Mouse (Mus musculus) liver, embryonic 11.5 days (tissue): ENCODE data around the gene Adgrf1. TPM values are rescaled to one million over a fixed set of nuclear protein-coding genes. Genes with fewer than 3 reads are reported as not detected.
A peak's percentile ranks its signal among the peaks of the same experiment; 100 is the strongest.

Experiments
- ATAC-seq: fragments of 200-750 bp; cut with Nextera tagmentation; replicated peaks from 2 replicates; pipeline ENCODE4 v1.8.0; 2017; ENCODE audit warnings: moderate number of reproducible peaks, mild to moderate bottlenecking, moderate TSS enrichment, moderate library complexity; ENCODE audit not compliant: low FRiP score
- DNase-seq: peaks from one replicate; pipeline ENCODE4 v3.0.0-alpha.2; 2017; ENCODE audit warnings: low spot score
- H3K27ac ChIP-seq: fragments of 300-500 bp; sonication (generic); 2 replicates; pipeline ENCODE4 v1.5.1; 2014; ENCODE audit warnings: mild to moderate bottlenecking, low read depth, low read length, control low read depth
- H3K27me3 ChIP-seq: fragments of 300-500 bp; sonication (generic); replicated peaks from 2 replicates; pipeline ENCODE4 v1.6.1; 2014; ENCODE audit warnings: low read length, mixed read lengths; ENCODE audit not compliant: control insufficient read depth, insufficient read depth
- H3K36me3 ChIP-seq: fragments of 300-500 bp; sonication (generic); 2 replicates; pipeline ENCODE4 v1.6.1; 2014; ENCODE audit warnings: mild to moderate bottlenecking, low read length, moderate library complexity, mixed read lengths; ENCODE audit not compliant: control insufficient read depth, insufficient read depth
- H3K4me1 ChIP-seq: fragments of 300-500 bp; sonication (generic); replicated peaks from 2 replicates; pipeline ENCODE4 v1.6.1; 2014; ENCODE audit warnings: low read length, mixed read lengths; ENCODE audit not compliant: control insufficient read depth, insufficient read depth
- H3K4me2 ChIP-seq: fragments of 300-500 bp; sonication (generic); 2 replicates; pipeline ENCODE4 v1.6.1; 2014; ENCODE audit warnings: mild to moderate bottlenecking, control low read depth, moderate library complexity
- H3K4me3 ChIP-seq: fragments of 300-500 bp; sonication (generic); 2 replicates; pipeline ENCODE4 v1.5.1; 2014; ENCODE audit warnings: low read depth, low read length, control low read depth
- H3K9ac ChIP-seq: fragments of 300-500 bp; sonication (generic); 2 replicates; pipeline ENCODE4 v1.6.1; 2014; ENCODE audit warnings: low read depth, low read length, control low read depth
- H3K9me3 ChIP-seq: fragments of 300-500 bp; sonication (generic); 2 replicates; pipeline ENCODE4 v1.6.1; 2016; ENCODE audit warnings: low read length, inconsistent platforms, mixed read lengths; ENCODE audit not compliant: control insufficient read depth
- WGBS: fragments of 180-500 bp; shearing (Covaris S2); extraction: QIAGEN DNeasy Blood & Tissue Kit; methylation state at CpG from one replicate; pipeline ENCODE4 v1.1.7; 2014; 5-methylcytosine and 5-hydroxymethylcytosine counted together
- polyA plus RNA-seq: library from polyadenylated mRNA; unstranded; fragments of >200 nt; fragmentation: Nextera tagmentation; extraction: Ambion mirVana; gene quantifications from 2 replicates; pipeline ENCODE4 v1.2.1, GENCODE M21; 2014

Adgrf1 gene
- polyA plus RNA-seq, 1 experiment from 2014 or later: 0.04 TPM

DNA sequence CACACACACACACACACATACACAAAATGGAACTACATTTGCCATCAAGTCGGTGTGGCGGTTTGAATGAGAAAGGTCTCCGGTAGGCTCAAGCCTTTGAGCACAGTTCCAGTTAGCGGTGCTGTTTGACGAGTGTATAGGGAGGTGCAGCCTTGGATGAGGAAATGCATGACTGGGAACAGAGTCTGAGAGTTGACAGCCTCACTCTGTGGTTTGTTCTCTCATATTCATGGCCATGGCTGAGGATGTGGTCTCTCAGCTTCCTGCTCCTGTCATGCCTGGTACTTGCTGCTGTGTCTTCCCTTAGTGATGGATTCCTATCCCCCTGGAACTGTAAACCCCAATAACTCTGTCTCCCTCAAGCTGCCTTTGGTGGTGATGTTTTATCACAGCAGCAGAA, 8.2 kb upstream of the Adgrf1 start:
- no peaks in the 10 kb centered on the region for H3K9me3 ChIP-seq
- 77% methylated on average over 5 of the region's 5 CpGs for WGBS
- H3K36me3 ChIP-seq: no peaks in the 10 kb centered on the region
- no peak overlapping the region for H3K4me3 ChIP-seq
- no peak for DNase-seq
- H3K4me1 ChIP-seq: no peaks in the 10 kb centered on the region
- no peaks in the 10 kb centered on the region for H3K27me3 ChIP-seq
- no peak overlapping the region for H3K4me2 ChIP-seq
- no peak for ATAC-seq
- no peak overlapping the region for H3K9ac ChIP-seq
- no peak overlapping the region for H3K27ac ChIP-seq

GRCm38 (mm10) chr17:43264739-43265138, 5.4 kb upstream of the Adgrf1 start:
- no peak overlapping the region for H3K4me2 ChIP-seq
- no peak overlapping the region for H3K9ac ChIP-seq
- no peaks in the 10 kb centered on the region for H3K4me1 ChIP-seq
- H3K27ac ChIP-seq: no peak overlapping the region
- no peaks in the 10 kb centered on the region for H3K36me3 ChIP-seq
- ATAC-seq: no peak
- no peak for DNase-seq
- no peaks in the 10 kb centered on the region for H3K9me3 ChIP-seq
- H3K4me3 ChIP-seq: no peak overlapping the region
- H3K27me3 ChIP-seq: no peaks in the 10 kb centered on the region
- 74% methylated on average over 7 of the region's 7 CpGs for WGBS

DNA sequence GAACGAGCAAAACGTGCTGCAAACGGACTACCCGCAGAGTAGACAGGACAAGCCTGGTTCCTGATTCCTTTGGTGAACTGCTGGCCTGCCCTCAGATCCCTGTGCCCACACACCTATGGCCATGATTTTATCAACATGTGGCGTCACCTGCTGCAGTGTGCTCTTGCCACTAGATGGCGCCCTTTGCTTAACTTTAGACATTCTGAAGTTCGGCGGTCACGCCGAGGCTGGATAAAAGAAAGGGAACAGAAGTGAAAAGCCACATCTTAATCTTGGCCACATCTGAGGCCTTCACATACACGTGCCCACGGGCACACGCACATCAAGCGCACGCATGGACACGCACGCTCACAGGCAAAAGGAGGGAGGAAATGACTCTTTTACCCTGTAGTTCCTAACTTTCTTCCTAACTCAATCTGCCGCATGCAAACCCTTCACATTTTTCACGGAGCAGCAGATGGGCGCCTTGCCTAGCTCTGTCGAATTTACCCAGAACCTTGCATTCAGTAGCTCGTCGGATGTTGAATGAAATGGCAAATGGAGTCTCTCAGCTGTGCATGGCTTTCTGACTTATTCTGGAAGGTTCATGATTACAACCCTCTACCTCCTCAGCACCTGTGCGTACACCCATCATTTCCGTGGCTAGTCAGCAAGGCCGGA, 4.8 kb upstream of the Adgrf1 start:
- DNase-seq: peak; percentile 66
- 23% methylated on average over 26 of the region's 26 CpGs for WGBS
- Histone ChIP-seq H3K4me2 (peak overlapping the region; percentile 33), H3K9ac (no peak overlapping the region), H3K4me1 (no peaks in the 10 kb centered on the region), H3K27ac (no peak overlapping the region), H3K27me3 (no peaks in the 10 kb centered on the region), H3K4me3 (no peak overlapping the region), H3K9me3 (no peaks in the 10 kb centered on the region), H3K36me3 (no peaks in the 10 kb centered on the region)
- peak; percentile 68 for ATAC-seq

DNA sequence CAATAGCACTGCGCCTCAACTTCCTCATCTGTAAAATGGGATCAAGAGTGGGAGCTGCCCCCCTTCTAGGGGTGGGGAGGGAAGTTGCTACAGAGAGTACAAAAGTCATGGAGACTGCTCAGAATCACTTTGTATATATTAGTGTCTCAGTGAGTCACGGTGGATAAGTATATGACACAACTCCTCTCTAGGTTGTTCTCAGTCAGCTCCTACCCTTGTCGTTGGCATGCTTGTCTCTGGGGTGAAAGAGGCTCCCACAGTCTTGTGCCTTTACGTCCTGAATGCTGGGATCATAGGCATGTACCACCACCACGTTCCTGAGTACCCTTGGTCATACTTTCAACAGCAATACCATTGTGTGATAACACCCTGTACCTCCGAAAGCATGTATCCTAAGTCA, 4.2 kb upstream of the Adgrf1 start:
- DNase-seq: no peak
- 81% methylated on average over 6 of the region's 6 CpGs for WGBS
- Histone ChIP-seq H3K9ac (no peak overlapping the region), H3K27ac (no peak overlapping the region), H3K4me2 (no peak overlapping the region), H3K27me3 (no peaks in the 10 kb centered on the region), H3K9me3 (no peaks in the 10 kb centered on the region), H3K4me3 (no peak overlapping the region), H3K36me3 (no peaks in the 10 kb centered on the region), H3K4me1 (no peaks in the 10 kb centered on the region)
- ATAC-seq: no peak

GRCm38 (mm10) chr17:43266636-43267035, 3.5 kb upstream of the Adgrf1 start:
- ATAC-seq: no peak
- H3K36me3 ChIP-seq: no peaks in the 10 kb centered on the region
- H3K4me2 ChIP-seq: no peak overlapping the region
- no peaks in the 10 kb centered on the region for H3K9me3 ChIP-seq
- no peak overlapping the region for H3K4me3 ChIP-seq
- H3K4me1 ChIP-seq: no peaks in the 10 kb centered on the region
- DNase-seq: no peak
- H3K27me3 ChIP-seq: no peaks in the 10 kb centered on the region
- no peak overlapping the region for H3K27ac ChIP-seq
- 75% methylated on average over 2 of the region's 2 CpGs for WGBS
- H3K9ac ChIP-seq: no peak overlapping the region

DNA sequence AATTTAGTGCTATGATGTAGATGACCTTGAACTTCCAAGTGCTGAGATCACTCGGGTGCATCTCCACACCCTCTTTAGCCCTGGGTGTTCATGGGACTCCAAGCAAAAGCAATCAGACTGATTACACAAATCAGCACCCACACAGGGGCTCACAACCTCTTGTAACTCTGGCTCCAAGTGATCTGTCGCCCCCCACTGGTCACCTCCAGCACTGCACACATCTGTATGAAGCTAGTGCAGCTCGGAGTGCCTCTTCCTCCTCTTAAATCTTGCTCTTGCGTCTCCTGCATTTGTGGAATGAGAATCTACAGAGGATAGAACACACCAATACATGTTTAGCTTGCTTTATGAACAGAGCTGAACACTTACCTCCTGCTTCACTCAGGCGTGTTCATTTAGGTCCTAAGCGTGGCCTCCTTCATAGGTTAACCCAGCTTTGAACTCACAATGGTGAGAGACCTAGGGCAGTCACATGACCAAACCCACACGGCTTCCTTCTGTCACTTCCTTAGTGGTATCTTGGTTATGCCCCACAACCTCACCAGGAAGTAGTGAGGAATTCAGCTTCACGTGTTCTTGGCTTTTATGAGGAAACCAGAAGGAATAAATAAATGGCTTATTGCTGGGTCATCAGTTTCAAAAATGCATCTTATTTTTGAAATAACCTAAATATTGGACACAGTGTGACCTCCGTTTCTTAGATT, 2.9 kb upstream of the Adgrf1 start:
- DNase-seq (no peak), ATAC-seq (no peak)
- Histone ChIP-seq H3K9ac (no peak overlapping the region), H3K27ac (no peak overlapping the region), H3K4me2 (no peak overlapping the region), H3K9me3 (no peaks in the 10 kb centered on the region), H3K4me1 (no peaks in the 10 kb centered on the region), H3K27me3 (no peaks in the 10 kb centered on the region), H3K4me3 (no peak overlapping the region), H3K36me3 (no peaks in the 10 kb centered on the region)
- WGBS: 78% methylated on average over 9 of the region's 9 CpGs

GRCm38 (mm10) chr17:43276220-43276619, 6.1 kb downstream of the Adgrf1 start:
- Histone ChIP-seq H3K4me1 (no peaks in the 10 kb centered on the region), H3K9ac (no peak overlapping the region), H3K9me3 (no peaks in the 10 kb centered on the region), H3K27ac (no peak overlapping the region), H3K27me3 (no peaks in the 10 kb centered on the region), H3K4me2 (no peak overlapping the region), H3K4me3 (no peak overlapping the region), H3K36me3 (no peaks in the 10 kb centered on the region)
- WGBS: 83% methylated on average over 6 of the region's 6 CpGs
- DNase-seq: no peak
- no peak for ATAC-seq

DNA sequence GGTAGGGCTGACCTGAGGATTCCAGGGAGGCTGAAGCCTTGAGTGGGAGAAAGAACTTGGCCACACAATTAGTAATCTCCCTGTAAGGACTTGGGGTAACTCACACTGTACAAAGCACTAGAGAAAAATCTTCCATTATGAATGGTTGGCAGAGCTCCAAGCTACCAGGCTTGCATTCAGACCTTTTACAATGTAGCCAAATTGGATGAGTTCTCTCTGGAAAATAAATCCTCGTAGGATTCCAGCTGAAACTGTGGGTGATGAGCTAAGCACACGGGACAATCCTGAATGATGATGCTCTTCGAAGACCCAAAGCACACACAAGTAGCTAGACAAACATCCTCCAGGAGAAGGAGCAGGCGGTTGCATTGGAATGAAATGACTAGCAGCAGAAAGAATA, 7.1 kb downstream of the Adgrf1 start:
- DNase-seq: no peak
- Histone ChIP-seq H3K4me3 (no peak overlapping the region), H3K27ac (no peak overlapping the region), H3K4me2 (no peak overlapping the region), H3K27me3 (no peaks in the 10 kb centered on the region), H3K36me3 (no peaks in the 10 kb centered on the region), H3K9me3 (no peaks in the 10 kb centered on the region), H3K9ac (no peak overlapping the region), H3K4me1 (no peaks in the 10 kb centered on the region)
- 82% methylated on average over 4 of the region's 4 CpGs for WGBS
- ATAC-seq: no peak

GRCm38 (mm10) chr17:43279671-43280070, 9.5 kb downstream of the Adgrf1 start:
- no peak for ATAC-seq
- Histone ChIP-seq H3K4me3 (no peak overlapping the region), H3K9me3 (no peaks in the 10 kb centered on the region), H3K4me1 (no peaks in the 10 kb centered on the region), H3K27me3 (no peaks in the 10 kb centered on the region), H3K36me3 (no peaks in the 10 kb centered on the region), H3K4me2 (no peak overlapping the region), H3K27ac (no peak overlapping the region), H3K9ac (no peak overlapping the region)
- DNase-seq: no peak
- WGBS: 83% methylated on average over 7 of the region's 7 CpGs
